Mouse (Mus musculus): Measurements from ENCODE around the gene Gns. TPM values are rescaled to one million over a fixed set of nuclear protein-coding genes. Genes with fewer than 3 reads are reported as not detected.

Gns gene
- polyA plus RNA-seq (2015; fragmentation: Nextera tagmentation; extraction: Ambion mirVana): 40.8 and 41.4 TPM in 2 replicates

DNA sequence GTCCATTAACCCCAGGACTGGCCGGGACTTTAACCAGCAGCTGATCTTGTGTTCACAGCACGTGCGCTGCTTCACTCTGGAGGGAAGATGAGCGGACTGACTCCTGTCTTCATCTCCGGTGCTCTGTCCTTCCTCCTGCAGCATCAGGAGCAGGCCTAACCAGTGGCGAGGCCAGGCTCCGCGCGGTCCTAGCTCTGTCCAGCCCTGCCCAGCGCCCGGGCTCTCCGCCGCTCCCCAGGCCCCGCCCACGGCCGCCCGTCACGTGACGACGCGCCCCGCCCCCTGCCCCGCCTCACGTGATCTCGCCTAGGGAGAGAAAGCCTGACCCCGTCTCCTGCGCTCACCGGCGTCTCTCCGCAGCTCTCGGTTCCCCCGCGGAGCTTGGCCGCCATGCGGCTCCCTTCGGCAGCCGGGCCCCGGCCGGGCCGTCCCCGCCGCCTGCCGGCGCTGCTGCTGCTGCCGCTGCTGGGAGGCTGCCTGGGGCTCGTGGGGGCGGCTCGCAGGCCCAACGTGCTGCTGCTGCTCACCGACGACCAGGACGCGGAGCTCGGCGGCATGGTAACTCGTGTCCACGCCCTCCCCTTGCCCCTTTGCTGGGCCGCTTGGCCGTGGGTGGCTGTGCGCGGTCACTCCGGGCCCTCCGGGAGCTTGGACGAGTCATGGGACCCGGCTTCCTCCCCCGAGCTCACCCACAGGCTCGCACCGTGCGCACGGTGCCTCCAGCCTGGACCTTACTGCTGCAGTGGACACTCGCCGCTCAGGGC is at the start of gene Gns:
Gns (plus strand) TSS at position 290 of the 764 bp plus-strand sequence.
- H3K4me1 ChIP-seq (ENCODE audit: insufficient read depth, low read depth, low read length): peaks cover 8% of the 10 kb centered on the region; the same call in 1 of the 2 replicates
- no peaks in the 10 kb centered on the region for H3K36me3 ChIP-seq (ENCODE audit: insufficient read depth, low read length)
- H3K4me2 ChIP-seq (replicated peaks; ENCODE audit: low read depth, low read length): peak within 1 kb of the TSS; percentile 88
- H3K27me3 ChIP-seq (replicated peaks; ENCODE audit: insufficient read depth, low read length): no peaks in the 10 kb centered on the region
- peak within 1 kb of the TSS; percentile 89 for H3K4me3 ChIP-seq (ENCODE audit: low read depth, low read length)
- H3K27ac ChIP-seq (ENCODE audit: low read length): peak within 1 kb of the TSS; percentile 87
- peak; percentile 95 for DNase-seq (ENCODE audit: low spot score)
- peak; percentile 97 for ATAC-seq
- 3% methylated on average over 50 of the region's 72 CpGs for WGBS
- TF ChIP-seq CTCF (IDR thresholded peaks at IDR 0.05): peak; percentile 4
- TF ChIP-seq EP300 (IDR thresholded peaks at IDR 0.05): no peak
- peak within 1 kb of the TSS; percentile 68 for H3K9ac ChIP-seq (replicated peaks; ENCODE audit: low read depth)
- H3K9me3 ChIP-seq (ENCODE audit: low read length): no peaks in the 10 kb centered on the region

DNA sequence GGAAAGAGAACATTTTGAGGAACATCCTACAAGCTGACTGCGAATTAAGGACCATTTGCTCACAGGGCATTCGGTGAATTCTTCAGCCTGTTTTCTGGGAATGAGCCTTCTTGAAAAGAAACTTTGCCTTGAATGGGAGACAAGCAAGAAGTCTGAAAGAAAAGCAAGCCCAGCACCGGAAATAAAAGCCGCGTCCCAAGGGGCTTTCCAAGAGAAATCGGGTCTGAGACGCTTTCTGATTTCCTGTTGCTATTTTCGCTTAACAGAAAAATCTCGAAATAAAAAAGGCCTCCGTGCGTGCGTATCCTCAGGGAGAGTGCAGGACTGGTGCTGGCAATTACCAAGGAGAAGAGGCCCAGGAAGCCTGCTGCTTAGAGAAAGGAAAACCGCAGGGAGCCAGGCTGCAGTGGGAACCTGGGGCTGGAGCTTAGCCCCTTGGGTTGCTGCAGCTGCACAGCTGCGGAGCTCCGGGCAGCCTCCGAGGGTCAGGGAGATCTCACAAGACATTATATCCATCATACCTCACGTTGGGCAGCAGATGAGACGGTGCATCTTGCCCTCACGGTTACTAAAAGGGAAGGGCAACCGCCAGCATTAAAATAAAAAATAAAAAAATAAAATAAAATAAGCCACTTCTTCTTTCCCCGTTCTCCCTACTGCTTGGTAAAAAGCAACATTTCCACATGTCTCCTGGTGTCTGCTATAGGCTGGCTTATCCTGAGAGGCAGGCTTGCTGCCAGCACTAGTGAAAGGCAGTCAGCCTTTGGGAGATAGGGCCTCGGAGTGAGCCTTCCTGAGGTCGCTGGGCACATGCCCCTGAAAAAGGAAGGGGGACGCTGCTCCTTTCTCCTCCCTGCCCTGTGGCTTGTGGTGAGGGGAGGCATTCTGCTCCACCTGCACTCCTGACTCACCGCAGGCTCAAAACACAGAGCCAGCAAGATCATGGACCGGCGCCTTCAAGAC is 49.3 kb upstream of the Gns start:
- DNase-seq (ENCODE audit: low spot score) (no peak), ATAC-seq (no peak)
- H3K4me3 ChIP-seq (ENCODE audit: low read depth, low read length): no peak overlapping the region
- H3K9me3 ChIP-seq (ENCODE audit: low read length): no peaks in the 10 kb centered on the region
- no peaks in the 10 kb centered on the region for H3K36me3 ChIP-seq (ENCODE audit: insufficient read depth, low read length)
- H3K9ac ChIP-seq (replicated peaks; ENCODE audit: low read depth): no peak overlapping the region
- H3K27ac ChIP-seq (ENCODE audit: low read length): peak overlapping the region; percentile 8; the same call in 1 of the 2 replicates
- H3K27me3 ChIP-seq (replicated peaks; ENCODE audit: insufficient read depth, low read length): 0 out of 2 replicates have a peak, but pooled peaks cover 3% of the 10 kb centered on the region
- H3K4me2 ChIP-seq (replicated peaks; ENCODE audit: low read depth, low read length): 0 out of 2 replicates have a peak overlapping the region, but pooled peaks have one; percentile 20
- 41% methylated on average over 27 of the region's 27 CpGs for WGBS
- TF ChIP-seq CTCF (IDR thresholded peaks at IDR 0.05) (no peak), EP300 (IDR thresholded peaks at IDR 0.05) (no peak)
- no peaks in the 10 kb centered on the region; the same call in 1 of the 2 replicates for H3K4me1 ChIP-seq (ENCODE audit: insufficient read depth, low read depth, low read length)

- TF ChIP-seq EP300 (IDR thresholded peaks at IDR 0.05) (peak; percentile 64; the same call in 1 of the 2 replicates), CTCF (IDR thresholded peaks at IDR 0.05) (no peak)
- H3K4me1 ChIP-seq (ENCODE audit: insufficient read depth, low read depth, low read length): no peaks in the 10 kb centered on the region; the same call in 1 of the 2 replicates
Observed at GRCm38 (mm10) chr10:121316361-121316760, 48.5 kb upstream of the Gns start.

GRCm38 (mm10) chr10:121318397-121318950 is 46.4 kb upstream of the Gns start:
- Histone ChIP-seq H3K4me2 (replicated peaks; ENCODE audit: low read depth, low read length) (no peak overlapping the region), H3K9me3 (ENCODE audit: low read length) (no peaks in the 10 kb centered on the region), H3K27ac (ENCODE audit: low read length) (peak overlapping the region; percentile 48), H3K4me1 (ENCODE audit: insufficient read depth, low read depth, low read length) (no peaks in the 10 kb centered on the region; the same call in 1 of the 2 replicates), H3K27me3 (replicated peaks; ENCODE audit: insufficient read depth, low read length) (no peaks in the 10 kb centered on the region), H3K36me3 (ENCODE audit: insufficient read depth, low read length) (no peaks in the 10 kb centered on the region), H3K9ac (replicated peaks; ENCODE audit: low read depth) (no peak overlapping the region), H3K4me3 (ENCODE audit: low read depth, low read length) (no peak overlapping the region)
- 61% methylated on average over 7 of the region's 7 CpGs for WGBS
- ATAC-seq (peak; percentile 97), DNase-seq (ENCODE audit: low spot score) (peak; percentile 91)
- TF ChIP-seq EP300 (IDR thresholded peaks at IDR 0.05): peak; percentile 81
- no peak for TF ChIP-seq CTCF (IDR thresholded peaks at IDR 0.05)

More at GRCm38 (mm10) chr10:121316361-121316760, 48.5 kb upstream of the Gns start:
- H3K9ac ChIP-seq (replicated peaks; ENCODE audit: low read depth): no peak overlapping the region
- H3K27me3 ChIP-seq (replicated peaks; ENCODE audit: insufficient read depth, low read length): 0 out of 2 replicates have a peak, but pooled peaks cover 3% of the 10 kb centered on the region
- H3K36me3 ChIP-seq (ENCODE audit: insufficient read depth, low read length): no peaks in the 10 kb centered on the region
- no peaks in the 10 kb centered on the region for H3K9me3 ChIP-seq (ENCODE audit: low read length)
- peak overlapping the region; percentile 8; the same call in 1 of the 2 replicates for H3K27ac ChIP-seq (ENCODE audit: low read length)
- H3K4me3 ChIP-seq (ENCODE audit: low read depth, low read length): no peak overlapping the region
- peak; percentile 20; the same call in 1 of the 2 replicates for ATAC-seq
- DNase-seq (ENCODE audit: low spot score): peak; percentile 62
- H3K4me2 ChIP-seq (replicated peaks; ENCODE audit: low read depth, low read length): no peak overlapping the region
- WGBS: 65% methylated on average over 10 of the region's 10 CpGs

DNA sequence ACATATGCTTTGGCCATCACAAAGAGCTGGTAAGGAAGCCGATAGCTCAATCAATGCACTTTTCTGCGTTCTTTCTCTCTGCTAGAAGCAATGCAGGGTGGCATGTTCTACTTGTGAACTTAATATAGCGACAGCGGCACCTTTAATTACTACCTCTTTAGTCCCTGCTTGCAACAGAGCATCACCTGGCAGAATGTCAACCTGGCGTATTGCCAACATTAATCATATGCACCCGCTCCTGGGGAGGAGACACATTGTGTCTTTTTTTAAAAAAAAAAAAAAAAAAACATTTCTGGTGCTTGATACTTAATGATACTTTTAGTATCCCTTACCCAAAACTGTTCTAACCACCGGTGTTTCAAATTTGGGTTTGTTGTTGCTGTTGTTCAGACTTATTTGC is 41.4 kb upstream of the Gns start:
- no peak for TF ChIP-seq CTCF (IDR thresholded peaks at IDR 0.05)
- no peak for TF ChIP-seq EP300 (IDR thresholded peaks at IDR 0.05)
- no peaks in the 10 kb centered on the region for H3K4me1 ChIP-seq (ENCODE audit: insufficient read depth, low read depth, low read length)
- H3K4me3 ChIP-seq (ENCODE audit: low read depth, low read length): no peak overlapping the region
- H3K9ac ChIP-seq (replicated peaks; ENCODE audit: low read depth): no peak overlapping the region
- H3K27me3 ChIP-seq (replicated peaks; ENCODE audit: insufficient read depth, low read length): no peaks in the 10 kb centered on the region
- ATAC-seq: no peak
- DNase-seq (ENCODE audit: low spot score): no peak
- H3K9me3 ChIP-seq (ENCODE audit: low read length): no peaks in the 10 kb centered on the region
- H3K27ac ChIP-seq (ENCODE audit: low read length): no peak overlapping the region
- WGBS: 77% methylated on average over 7 of the region's 7 CpGs
- H3K4me2 ChIP-seq (replicated peaks; ENCODE audit: low read depth, low read length): no peak overlapping the region
- H3K36me3 ChIP-seq (ENCODE audit: insufficient read depth, low read length): no peaks in the 10 kb centered on the region

All from lung, postnatal 0 days (tissue).